Mouse (Mus musculus): ENCODE data around the gene Chchd4.
A peak's percentile ranks its signal among the peaks of the same experiment; 100 is the strongest.
"Not testable (repeated sequence)": the region's sequence is repeated elsewhere in the genome, so short reads cannot be mapped to it uniquely, and the experiment has no call there.

Gene Chchd4

GRCm38 (mm10) chr6:91474441-91475190 is 1.3 kb upstream of the Chchd4 start:
- no peak for DNase-seq (ENCODE audit: low spot score in 2 of 2)

DNA sequence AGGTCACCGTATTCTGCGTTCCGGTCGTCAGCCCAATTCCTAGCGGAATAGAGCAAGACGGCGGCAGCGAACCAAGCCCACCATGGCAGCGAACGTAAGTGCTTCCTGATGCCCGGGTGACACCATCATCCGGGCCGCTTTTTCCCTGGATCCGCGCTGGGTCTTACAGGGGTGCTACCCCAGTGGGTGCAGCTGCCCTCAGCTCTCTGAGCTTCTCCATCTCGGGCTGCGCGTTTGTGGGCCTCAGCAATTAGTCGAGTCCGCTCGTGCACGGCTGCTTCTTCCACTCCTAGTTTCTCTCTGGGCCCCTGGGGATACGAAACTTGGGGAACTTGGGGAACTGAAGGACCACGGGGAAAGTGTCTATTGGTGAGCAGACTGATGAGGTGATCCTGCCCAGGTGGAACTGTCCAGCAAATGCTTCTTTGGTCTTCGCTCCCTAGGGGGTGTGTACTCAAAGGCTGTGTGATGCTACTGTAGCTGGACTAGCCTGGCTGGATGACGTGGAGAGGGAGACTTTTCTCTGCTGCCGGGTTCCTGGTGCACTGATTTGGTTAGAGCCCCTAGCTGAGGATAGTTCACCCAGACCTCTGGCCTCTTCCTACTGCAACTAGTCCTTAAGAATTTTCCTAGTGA is 577 bp upstream of the Chchd4 start:
- DNase-seq (ENCODE audit: low spot score in 2 of 2) = no peak

DNA sequence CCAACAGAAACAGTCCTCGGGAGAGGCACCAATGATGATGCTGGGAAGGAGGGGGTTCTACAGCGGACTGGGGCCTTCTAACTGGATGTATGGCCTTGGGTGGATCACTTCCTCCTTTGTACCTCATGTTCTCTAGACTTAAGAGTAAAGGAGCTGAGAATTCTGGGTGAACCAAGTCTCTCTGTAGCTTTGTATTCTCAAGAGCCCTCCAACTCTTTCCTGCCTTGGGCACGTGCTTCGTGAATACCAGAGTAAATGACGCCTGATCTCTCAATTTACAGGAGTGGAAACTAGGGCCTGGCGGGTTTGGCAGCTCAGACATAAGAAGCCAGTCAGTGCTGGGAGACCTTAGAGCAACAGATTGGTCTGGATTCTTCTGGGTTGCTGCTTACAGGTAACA is 1.0 kb downstream of the Chchd4 start:
- no peak for DNase-seq (ENCODE audit: low spot score in 2 of 2)

GRCm38 (mm10) chr6:91471427-91471826 is 1.9 kb downstream of the Chchd4 start:
- DNase-seq (ENCODE audit: low spot score in 2 of 2) = not testable (repeated sequence)

DNA sequence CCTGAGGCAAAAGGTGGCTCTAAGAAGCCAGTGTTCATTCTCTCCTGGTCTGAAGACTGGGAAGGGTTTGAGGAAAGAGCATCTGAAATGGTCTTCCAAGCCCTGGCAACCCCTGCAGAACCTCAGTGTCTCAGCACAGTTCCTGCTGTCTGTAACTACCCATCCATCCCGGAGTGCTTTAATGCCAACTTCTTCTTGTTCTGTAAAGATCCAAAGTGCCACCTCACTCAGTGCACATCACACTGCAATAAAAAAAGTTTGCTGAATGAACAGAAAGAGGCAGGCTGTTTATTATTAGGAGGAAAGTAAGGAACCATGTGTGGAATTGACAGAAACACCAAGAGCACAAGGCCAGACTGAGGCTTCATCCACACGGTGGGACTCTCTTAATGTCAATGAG is 2.6 kb downstream of the Chchd4 start:
- DNase-seq (ENCODE audit: low spot score in 2 of 2) = no peak

- no peak for DNase-seq (ENCODE audit: low spot score in 2 of 2)
These were observed 6.2 kb downstream of the Chchd4 start for GRCm38 (mm10) chr6:91467106-91467505.

DNA sequence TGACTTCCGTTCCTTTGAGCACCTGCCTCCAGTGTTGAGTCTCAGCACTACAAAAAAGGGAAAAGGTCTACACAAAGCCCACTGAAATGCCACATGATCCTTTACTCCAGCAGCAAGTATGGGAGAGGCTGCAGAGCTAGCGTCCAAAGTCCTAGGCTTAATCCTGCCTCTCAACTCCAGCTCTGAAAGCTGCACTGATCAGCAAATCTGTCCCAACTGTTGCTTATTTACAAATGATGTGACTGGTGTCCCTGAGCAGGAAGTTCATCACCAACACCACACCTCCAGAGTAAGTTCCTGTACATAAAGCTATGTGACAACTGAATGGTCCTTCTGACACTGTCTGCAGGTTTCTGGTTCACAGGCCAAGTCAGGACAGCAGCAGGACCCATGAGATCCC is 7.6 kb downstream of the Chchd4 start:
- no peak for DNase-seq (ENCODE audit: low spot score in 2 of 2)

DNA sequence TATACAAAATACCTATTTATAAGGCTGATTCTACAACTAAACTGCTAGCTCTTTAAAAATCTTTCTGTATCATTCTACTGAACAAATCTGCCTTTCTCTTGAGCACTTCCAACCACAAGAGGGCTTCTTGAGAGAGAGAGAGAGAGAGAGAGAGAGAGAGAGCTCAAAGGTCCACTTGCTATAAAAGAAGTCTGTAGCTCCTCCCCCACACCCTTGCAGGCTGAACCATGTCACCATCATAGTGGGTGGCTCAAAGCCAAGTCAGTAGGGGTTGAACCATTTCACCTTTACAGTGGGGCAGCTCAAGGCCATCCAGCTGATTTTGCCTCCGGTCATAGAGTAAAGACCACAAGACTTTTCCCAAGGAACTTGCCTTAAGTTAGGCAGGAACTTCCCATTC is 13.9 kb downstream of the Chchd4 start:
- no peak for DNase-seq (ENCODE audit: low spot score in 2 of 2)

- DNase-seq (ENCODE audit: low spot score in 2 of 2) = no peak
These were observed 18.8 kb downstream of the Chchd4 start for GRCm38 (mm10) chr6:91454546-91454945.

- DNase-seq (ENCODE audit: low spot score in 2 of 2) = no peak
These were observed 21.3 kb downstream of the Chchd4 start for GRCm38 (mm10) chr6:91452056-91452455.

- DNase-seq (ENCODE audit: low spot score in 2 of 2) = no peak
These were observed 23.7 kb downstream of the Chchd4 start for GRCm38 (mm10) chr6:91449472-91450225.

DNA sequence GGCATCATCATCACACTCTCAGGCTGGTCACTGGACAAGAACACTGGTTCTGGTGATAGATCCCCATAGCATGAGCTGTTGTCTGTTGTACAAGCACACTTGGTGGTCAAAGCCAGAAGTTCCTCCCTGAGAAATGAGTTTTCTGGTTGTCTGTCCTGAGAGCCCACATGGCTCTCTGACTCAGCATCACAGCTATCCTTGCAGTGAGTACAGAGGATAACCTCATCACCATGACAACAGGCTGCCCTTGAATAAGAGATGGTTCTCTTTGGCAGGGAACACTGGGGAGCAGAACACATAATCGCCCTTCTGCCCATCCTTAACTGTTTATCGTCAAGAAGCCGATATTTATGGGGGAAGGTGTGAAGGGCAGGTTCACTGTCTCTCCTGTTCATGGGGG is 28.0 kb downstream of the Chchd4 start:
- no peak for DNase-seq (ENCODE audit: low spot score in 2 of 2)

DNA sequence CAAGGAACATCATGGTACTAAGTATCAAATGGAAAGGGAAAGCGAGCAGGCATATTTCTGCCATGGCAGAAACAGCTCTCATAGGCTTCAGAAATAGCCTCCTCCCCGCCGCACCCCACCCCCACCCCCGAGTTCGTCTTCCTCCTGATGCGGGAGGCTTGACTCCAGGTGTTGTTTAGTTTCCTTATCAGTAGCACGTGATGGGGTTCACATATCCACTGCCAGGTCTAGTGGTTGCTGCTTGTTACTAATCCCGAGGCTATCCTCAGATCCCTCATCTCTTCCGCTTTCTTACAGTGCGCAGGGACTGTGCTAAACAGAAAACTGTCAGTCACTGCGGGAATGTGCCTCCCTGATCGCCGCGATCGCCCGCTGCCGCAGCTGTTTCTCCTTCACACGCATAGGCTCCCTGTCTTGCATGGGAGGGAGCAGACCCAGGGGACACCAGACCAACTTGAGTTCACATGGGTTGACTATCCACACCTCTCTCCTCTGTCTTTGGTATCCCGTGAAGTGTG is 32.1 kb downstream of the Chchd4 start:
- DNase-seq (ENCODE audit: low spot score in 2 of 2) = no peak

DNA sequence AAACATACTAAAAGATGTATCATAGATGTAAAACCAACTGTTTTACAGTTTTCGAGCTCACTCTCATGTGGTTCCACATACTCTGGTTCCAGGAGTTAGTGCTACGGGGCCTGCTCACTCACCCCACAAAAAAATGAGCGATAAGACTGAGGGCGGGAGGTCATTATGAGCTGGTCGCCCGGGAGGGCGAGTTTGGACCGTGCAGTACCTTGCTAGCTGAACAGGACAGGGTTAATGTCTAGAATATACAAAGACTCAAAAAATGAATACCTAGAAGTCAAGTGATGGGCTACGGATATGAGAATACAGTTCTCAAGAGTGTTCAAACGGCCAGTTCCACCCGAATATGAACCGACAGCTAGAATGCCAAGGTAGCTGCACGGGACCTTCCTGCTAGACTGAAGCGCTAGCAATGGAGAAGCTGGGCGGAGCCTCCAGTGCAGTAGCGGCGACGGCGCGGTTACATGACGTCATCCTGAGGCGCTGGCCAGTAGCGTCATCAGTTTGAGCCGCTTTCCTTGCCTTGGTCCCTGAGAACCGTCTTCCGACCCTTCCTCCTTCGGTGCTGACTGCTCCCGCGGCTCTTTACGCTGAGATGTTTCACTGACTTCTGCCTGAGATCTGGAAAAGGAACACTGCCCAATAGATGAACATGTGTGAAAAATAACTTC is 32.7 kb downstream of the Chchd4 start:
- DNase-seq (ENCODE audit: low spot score in 2 of 2) = peak; percentile 77 to 90

DNA sequence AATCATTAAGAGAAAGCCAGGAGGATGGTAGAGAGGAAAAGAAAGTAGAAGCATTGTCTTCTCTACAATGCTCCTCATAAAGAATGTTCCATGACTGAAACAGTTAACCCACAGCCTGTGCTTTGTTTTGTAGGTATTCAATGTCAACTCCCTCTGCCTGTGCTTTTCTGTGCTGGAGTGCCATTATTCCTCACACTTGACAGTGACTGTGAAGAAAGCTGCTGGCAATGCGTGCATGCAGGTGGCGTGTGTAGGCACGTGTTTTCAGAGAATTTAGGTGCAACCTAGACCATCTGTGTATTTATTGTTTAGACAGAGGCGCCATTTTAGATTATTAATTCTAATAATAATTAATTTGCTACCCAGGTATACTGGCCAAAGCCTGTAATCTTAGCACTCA is 49.2 kb downstream of the Chchd4 start:
- DNase-seq (ENCODE audit: low spot score in 2 of 2) = no peak

- no peak for DNase-seq (ENCODE audit: low spot score in 2 of 2)
These were observed 51.7 kb downstream of the Chchd4 start for GRCm38 (mm10) chr6:91421629-91422028.

DNA sequence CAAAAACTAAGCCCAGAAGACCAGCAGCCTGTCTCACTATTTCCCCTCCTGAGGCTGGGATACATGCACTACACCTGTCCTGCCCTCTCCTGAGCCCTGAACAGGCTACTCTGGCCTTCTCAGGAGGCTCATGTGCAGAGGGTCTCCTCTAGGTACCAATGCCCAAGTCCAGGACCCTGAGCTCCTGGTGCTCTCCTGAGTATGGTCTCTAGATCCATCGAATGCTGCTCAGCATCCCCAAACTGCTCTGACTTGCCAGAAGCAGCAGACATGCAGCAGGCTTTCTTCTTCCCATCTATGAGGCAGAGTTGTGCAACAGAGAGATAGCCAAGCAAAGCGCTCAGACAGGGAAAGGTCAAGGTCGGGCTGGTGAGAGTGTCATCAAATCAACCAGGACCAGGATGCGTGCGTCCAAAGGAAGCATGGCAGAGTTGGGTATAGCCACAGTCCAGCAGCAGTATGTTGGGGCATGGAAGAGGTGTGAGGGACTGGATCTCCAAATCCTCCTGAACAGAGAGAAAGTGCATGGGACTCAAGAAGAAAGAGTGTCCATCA is 56.0 kb downstream of the Chchd4 start:
- DNase-seq (ENCODE audit: low spot score in 2 of 2) = no peak

GRCm38 (mm10) chr6:91416146-91416545 is 57.2 kb downstream of the Chchd4 start:
- no peak for DNase-seq (ENCODE audit: low spot score in 2 of 2)

GRCm38 (mm10) chr6:91414890-91415289 is 58.5 kb downstream of the Chchd4 start:
- no peak for DNase-seq (ENCODE audit: low spot score in 2 of 2)

All from spleen, postnatal 14 days (tissue).